Mouse (Mus musculus): ENCODE measurements around the gene Usp43. TPM values are rescaled to one million over a fixed set of nuclear protein-coding genes. Genes with fewer than 3 reads are reported as not detected.

Usp43 gene
- total RNA-seq, 4 experiments from 2014 or later, result 0.74 to 1.4 (median 1.0) TPM

DNA sequence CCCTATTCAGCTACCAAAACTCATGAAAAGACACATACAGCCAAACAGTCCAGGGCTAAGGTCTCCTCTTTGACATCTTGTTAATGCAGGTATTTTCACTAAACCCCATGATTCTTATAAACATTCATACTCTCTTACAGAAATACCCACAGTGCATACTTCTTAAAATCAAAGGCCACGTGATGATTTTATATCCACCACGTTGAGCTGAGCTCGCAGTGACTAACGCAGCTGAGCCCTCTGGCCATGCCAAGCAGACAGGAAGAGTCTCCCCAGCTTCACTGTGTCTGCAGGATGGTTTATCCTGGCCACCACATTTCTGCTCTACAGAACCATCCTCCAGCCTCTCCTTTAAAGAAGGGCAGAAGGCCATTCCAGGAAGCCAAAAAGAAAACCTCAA, 18.2 kb downstream of the Usp43 start:
- no peak for DNase-seq (ENCODE audit: low spot score in 2 of 2)

DNA sequence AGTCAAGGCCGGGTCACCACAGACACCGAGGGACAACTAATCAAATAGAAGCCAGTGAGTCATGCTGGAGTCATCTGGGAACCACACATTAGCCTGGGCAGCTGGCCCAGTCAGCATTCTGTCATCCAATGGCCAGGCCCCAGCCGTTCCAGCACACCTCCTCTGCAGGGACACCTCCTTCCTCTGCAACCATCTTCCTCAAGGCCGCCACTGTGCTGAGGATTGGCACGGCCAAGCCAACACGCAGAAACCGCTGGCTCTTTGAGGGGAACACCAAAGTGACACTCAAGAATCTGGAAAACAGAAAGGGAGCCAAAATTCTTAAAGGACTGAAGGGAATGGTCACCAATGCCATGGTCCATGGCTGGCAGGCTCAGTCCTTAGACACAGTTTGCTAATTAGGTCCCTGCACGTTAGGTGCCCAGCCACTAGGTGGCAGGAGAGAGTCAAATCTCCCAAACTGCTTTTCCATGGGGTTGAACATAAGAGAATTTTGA, 24.8 kb downstream of the Usp43 start:
- DNase-seq (ENCODE audit: low spot score in 2 of 2), result peak; percentile 16 to 62

DNA sequence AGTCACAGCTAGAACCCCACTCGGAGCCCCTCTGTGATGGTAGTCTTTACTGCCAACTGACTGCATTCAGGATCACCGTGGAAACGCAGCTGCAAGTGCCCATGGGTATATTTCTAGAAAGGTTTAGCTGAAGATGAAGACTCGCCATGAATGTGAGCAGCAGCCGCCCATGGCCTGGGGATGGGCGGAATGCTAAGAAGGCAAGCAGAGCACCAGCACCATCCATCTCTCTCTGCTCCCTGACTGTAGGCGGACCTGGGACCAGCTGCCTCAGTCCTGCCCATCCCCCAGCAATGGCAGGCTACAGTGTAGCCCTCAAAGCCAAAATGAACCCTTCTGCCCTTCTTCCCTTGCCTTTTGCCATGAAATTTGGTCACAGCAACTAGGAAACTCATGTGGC, 26.3 kb downstream of the Usp43 start:
- no peak for DNase-seq (ENCODE audit: low spot score in 2 of 2)

DNA sequence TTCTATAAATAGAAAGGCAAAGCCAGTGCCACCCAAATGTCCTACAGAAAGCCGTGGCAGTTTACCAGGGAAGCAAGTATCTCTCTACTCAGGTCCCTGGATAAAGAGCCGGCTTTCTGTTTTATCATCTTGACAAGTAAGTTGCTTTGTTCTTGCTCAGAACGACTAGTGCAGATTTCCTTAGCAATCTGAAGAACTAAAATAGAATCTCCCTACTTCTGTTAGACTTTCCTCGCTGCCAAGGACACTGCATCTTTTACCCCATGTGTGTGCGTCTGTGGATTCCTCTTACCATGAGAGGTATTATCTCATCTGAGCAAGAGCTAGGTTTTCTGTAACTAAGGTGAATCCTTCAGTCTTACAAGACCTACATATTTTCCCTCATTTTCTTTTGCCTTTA, 33.4 kb downstream of the Usp43 start:
- no peak for DNase-seq (ENCODE audit: low spot score in 2 of 2)

DNA sequence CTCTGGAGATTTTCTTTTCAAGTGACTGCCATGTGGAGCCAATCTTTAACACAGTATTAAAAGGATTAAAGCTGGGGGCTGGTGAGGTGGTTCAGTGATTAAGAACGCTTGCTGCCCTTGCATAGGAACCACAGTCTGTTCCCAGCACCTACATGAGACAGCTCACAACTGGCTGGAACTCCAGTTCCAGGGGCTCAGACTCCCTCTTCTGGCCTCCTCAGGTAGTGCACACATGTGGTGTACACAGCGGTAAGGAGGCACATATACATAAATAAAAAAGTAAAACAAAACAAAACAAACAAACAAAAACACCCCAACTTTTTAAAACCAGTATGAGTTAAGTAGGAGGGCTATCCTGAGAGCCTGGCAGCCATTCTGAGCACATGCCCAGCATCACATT, 36.0 kb downstream of the Usp43 start:
- no peak for DNase-seq (ENCODE audit: low spot score in 2 of 2)

DNA sequence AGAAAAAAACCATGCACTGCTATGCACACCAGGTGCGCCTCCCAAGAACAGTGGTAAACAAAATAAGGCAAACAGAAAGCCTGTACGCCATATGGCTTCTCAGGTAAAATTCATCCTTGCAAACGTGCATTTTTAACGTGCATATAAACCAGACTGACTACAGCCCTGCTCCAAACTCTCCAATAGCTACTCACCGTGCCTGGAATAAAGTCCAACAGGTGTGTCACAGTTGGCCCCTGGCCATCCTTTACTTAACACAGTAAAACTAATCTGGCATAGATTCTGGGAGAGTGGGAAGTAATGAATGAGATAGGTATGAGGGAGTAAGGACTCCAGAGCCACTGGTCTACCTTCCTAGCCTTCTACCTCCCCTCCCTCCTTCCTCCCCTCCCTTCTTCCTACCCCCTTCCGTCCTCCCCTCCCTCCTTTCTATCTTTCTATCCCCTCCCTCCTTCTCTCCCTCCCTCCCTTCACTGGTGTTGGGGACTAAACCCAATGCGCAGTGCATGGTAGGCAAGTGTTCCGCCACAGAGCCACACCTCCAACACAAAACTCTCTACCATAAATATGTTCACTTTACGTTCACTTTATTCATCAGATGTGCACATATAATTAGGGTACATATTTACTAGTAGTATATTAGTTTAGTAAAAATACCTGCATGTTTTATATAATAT, 56.3 kb downstream of the Usp43 start:
- DNase-seq (ENCODE audit: low spot score in 2 of 2), result no peak

DNA sequence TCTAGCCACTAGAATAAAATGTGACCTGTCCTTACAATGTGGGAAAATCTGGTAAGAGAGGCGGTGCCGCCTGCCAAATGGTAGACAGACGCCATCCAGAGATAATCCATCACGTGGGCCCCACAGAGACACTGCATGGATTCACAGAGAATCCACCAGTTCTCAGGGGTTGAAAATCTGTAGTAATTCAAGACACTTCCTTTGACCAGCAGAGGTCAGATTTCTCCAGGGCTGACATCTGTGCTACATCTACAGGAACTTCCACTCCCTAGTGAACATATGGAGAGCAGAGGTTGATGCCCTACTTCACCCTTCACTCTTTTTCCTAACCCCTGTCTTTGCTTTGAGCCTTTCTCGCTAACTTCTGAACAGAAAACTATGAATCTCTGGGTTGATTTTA, 56.9 kb downstream of the Usp43 start:
- no peak for DNase-seq (ENCODE audit: low spot score in 2 of 2)

DNA sequence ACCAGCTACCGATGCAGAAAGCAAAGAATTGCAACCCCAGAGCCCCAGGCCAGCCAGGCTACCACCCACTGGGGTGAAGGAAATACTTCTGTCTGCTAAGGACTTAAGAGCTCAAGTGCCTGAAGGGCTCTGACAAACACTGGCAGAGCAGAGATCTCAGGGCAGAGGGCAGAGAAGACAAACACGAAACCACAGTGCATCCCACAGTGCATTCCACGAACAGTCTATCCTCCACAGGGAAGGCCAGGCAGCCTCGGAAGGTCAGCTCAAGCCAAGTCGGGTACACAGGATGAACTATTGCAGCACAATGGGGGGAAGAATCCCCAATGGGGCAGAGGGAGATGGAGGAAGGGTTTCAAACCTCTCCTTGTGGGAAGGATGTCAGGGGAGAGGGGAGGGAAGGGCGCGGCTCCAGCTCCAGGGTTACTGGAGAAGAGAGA, 60.5 kb downstream of the Usp43 start:
- DNase-seq (ENCODE audit: low spot score in 2 of 2), result no peak

DNA sequence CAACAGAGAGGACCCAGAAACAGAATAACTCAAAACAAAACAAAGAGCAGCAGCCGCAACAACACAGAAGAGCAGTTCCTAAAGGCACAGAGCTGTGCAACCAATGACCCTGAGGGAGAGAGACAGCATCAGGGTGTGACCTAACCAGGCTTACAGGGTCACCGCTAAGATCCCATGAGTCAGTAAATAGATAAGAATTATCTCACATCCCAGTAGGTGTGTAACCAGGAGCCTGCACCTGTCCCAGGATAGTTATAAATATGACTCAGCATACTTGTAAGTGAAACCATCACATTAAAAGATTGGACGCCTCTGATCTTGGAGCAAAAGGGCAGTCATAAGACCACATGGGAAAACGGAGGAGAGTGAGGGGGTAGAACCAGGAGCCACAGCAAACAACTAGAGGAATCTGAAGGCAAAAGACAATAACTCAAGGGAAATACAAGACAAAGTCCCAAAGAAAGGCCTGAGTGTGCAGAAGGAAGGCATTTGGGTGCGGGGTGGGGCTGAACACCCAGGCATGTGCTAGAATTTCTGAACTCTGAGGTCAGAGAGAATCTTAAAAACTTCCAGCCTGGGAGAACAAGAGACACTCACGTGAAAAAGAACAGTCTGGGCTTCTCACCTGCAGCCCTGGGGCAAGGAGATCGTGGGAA, 61.1 kb downstream of the Usp43 start:
- DNase-seq (ENCODE audit: low spot score in 2 of 2), result no peak

DNA sequence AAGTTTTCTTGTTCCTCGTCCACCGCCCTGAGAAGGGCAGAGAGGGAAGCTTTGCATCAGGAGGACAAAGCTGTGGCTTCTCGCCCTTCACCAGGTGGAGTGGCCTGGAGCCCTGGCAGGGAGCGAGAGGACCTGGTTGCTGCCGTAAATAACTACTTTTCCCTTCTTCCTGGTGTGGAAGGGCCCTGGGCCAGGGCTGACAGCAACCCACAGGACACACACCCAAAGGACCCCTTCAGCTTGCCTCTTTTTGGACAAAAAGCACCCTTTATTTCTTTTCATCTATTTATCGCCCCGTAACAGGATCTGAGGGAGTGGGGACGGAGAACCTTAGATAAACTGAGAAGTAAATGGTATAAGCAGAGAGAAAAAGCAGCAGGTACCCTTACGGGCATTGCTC, 63.4 kb downstream of the Usp43 start:
- DNase-seq (ENCODE audit: low spot score in 2 of 2), result no peak

DNA sequence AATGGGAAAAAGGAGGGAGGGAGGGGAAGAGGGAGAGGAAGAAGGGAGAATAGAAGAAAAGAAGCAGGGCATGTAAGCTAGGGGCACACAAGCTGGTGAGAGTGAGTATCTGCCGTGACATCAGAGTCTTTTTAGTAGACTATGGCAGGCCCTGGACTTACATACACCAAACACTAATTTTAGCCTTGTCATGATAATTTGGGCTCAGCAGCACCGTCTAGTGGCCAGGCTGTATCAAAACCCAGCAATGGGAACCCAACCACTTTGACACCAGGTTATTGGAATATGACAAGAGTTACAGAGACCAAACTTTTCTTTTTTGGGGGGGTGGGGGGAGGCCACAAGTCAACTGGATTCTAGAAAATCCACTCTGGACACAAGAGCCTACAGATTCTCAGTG, 66.9 kb downstream of the Usp43 start:
- no peak for DNase-seq (ENCODE audit: low spot score in 2 of 2)

DNA sequence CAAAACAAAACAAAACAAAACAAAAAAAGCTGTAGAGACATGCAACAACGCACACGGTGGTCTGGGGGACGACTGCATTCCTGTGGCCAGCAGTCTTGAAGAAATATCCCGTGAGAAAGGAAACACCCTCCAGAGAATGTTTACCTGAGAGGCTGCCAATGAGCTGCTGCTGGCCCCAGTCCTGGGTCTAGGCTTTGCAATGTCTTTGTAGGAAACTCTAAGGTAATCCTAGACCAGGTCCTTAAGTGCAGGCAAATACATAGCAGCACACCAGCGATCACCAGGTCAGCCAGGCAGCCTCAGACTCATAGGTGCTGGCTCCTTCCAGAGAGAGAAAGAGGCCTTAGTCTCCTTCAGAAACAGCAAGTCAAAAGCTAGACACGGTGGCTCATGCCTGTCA, 68.0 kb downstream of the Usp43 start:
- no peak for DNase-seq (ENCODE audit: low spot score in 2 of 2)

DNA sequence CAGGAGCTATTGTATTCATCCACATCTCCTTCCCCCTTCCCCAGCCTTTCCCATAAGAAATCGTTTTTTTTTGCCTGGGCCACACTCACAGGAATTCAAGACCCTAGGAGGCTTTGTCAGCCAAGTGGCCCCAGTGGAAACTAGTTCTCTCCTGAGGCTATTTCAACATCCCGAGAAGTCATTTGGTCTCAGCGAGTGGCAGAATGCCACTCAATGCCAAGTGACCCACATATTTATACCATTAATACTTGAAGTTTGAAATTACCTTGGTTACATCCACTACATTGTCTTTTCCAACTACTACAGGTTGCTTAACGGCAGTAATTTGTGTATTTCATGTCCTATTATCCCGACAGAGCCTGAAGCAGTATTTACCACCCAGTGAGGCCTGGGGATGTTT, 70.2 kb downstream of the Usp43 start:
- DNase-seq (ENCODE audit: low spot score in 2 of 2), result no peak

DNA sequence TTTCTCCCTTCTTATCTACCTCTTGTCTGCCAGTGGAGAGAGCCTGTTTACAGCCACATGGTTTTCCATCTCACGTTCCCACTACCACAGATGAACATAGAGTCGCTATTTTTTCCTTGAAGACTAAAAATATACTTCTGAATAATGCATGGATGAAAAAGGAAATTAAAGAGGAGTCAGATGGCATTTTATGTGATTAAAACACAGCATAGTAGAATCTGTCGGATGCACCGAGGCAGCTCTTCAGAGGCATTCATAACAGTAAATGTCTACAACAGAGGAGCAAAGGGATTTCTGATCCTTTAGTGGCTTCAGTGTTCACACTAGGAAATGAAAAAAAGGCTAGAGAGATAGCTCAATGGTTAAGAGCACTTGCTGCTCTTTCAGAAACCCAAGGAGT, 76.8 kb downstream of the Usp43 start:
- DNase-seq (ENCODE audit: low spot score in 2 of 2), result no peak

DNA sequence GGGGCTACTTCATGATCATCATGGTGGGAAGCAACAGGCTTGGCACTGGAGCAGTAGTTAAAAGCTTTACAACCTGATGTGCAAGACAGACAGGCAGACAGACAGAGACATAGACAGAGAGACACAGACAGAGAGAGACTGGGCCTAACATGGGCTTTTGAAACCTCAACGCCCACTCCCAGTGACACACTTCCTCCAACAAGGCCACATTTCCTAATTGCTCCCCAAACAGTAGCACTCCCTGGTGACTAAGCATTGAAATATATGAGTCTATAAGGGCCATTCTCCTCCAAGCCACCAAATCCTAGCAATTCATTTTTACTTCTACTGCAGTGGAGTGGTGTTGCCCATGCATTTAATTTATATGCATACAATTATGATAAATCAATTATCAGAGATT, 82.1 kb downstream of the Usp43 start:
- no peak for DNase-seq (ENCODE audit: low spot score in 2 of 2)

DNA sequence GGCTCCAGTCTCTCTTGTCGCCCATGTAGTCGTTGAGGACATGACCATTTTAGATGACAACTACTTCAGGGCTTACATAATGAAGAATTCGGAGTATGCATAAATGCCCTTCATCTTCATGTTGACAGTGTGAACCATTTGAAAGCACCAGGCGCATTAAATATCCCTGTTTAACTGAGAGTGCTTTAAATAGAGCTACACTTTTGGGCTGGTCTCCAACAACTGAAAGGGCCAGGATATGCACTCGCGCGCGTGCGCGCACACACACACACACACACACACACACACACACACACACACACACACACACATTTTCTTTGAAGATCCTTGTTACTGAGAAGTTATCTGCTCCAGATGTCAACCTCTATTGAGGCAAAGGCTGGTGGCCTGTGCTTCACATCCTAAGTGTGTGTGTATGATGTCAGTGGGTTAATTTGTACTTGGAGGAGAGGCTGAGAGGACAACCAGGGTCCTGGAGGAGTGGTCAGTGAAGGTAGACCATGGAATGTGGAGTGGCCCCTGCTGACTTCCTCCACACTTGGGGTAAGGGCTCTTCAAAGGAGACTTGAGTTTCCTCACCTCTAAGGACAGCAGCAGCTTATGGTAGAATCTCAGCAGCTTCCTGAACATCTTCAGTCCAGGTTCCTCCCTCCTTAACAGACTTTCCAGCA, 86.4 kb downstream of the Usp43 start:
- no peak for DNase-seq (ENCODE audit: low spot score in 2 of 2)

DNA sequence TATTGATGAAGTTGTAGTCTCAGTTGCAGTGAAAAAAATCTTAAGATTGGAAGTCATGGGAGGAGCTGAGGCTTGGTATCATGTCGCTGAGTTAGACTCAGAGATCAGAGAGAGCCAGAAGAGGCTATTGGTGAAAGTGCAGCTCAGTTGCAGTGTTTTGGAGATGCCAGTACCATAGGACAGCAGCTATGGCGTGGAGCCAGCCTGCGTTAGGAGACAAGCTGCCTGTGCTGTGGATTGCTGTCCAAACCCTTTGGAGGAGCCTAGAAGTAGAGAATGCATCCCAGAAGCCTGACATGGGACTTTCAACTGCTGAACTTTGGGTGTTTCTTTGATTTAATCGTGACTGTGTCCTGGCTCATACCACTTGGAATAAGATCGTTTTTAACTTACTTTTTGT, 90.1 kb downstream of the Usp43 start:
- no peak for DNase-seq (ENCODE audit: low spot score in 2 of 2)

DNA sequence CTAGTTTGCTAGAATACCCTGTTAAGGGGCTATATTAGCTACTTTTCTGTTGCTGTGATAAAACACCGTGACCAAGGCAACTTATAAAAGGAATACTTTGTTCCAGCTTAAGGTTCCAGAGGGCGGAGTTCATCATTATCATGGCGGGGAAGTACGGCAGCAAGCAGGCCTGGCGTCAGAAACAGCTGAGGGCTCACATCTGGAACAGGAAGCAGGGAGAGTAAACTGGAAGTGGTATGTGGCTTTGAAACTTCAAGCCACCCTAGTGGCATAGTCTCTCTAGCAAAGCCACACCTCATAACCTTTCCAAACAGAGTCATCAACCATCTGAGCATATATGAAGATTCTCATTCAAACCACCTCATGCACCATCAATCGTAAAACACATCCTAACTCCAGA, 92.4 kb downstream of the Usp43 start:
- no peak for DNase-seq (ENCODE audit: low spot score in 2 of 2)

DNA sequence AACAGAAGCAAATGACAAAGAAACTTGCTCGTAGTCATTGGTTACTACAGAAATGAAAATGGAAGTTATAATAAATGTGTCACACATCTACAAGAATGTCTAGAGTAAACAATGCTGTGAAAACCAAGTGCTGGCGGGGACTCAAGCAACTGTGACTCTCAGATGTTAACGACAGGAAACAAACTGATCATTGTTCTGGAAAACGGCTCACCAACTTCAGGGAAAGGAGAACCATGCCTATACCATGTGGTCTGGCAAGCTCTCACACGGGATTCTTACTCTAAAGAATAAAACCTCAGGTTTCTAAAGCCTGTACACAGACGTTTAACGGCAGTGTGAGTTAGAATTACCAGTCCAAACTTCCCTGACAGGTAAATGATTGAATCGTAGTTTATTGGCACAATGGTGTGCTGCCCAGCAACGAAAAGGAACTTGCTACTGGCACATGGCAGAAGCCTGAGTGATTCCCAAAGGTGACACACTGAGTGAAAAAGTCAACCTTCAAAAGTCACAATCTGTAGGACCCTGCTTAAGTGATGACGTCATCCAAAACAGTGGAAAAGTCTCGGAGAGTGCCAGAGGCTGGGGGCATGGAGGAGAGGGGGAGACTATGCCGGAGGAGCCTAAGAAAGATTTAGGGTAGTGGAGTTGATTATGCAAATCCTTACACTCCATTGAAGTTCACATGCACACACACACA, 93.4 kb downstream of the Usp43 start:
- no peak for DNase-seq (ENCODE audit: low spot score in 2 of 2)

DNA sequence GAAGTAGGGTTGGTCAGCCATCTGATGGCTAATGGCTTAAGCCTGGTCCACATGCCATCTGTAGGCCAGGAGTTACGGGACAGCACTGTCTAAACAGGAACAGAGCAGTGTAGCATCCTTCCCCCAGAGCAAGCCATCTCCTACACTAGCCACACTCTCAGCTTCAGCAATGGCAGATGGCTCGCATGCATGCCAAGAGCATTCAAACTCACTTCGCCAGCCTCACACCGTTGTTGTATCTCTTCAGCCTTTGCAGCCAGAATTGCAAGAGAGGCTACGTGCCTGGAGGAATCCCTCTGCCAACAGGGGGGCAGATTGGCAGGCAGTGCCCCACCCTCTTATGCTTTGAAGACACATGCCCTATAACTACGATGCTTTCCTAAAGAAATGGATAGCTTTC, 100.4 kb downstream of the Usp43 start:
- peak; percentile 49 to 67 for DNase-seq (ENCODE audit: low spot score in 2 of 2)

DNA sequence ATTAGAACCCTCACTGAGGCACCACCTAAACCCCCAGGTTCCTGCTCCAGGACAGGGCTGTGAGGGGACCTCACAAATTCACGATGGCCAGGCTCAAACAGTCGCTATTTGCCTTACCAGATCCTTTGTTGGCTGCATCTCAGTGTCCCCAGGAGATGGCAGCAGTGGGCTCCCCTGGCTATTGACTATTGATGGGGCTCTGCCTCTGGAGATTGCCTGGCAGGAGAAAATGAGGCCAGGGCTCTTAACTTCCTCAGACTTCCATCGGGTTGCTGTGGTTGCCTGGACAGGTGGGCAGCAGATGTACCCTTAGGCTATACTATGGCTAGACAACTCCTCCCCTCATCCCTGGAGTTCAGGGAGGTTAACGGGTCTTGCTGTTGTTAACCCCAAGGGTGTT, 101.7 kb downstream of the Usp43 start:
- peak in 1 of 2 experiments; percentile 30 for DNase-seq (ENCODE audit: low spot score in 2 of 2)

DNA sequence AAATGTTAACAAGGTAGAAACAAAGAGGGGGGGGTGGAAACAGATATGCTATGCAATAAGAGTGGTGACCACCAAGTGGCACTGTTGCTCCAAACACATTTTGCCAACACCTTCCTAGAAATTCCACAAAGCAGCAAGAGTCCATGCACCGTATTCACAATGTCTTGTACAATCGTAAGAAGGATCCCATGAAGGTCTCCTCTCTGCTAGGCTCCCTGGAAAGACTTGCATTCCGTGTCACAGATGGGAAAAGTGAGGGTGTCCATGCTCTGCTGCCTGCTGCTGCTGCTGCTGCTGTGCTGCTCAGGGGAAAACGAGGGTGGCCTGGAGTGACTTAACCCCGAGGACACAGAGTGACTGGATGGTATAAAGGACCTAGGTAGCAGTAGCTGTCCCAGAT, 102.3 kb downstream of the Usp43 start:
- DNase-seq (ENCODE audit: low spot score in 2 of 2), result peak in 1 of 2 experiments; percentile 28
